Mouse (Mus musculus): ENCODE data around the gene Hagh. TPM values are rescaled to one million over a fixed set of nuclear protein-coding genes. Genes with fewer than 3 reads are reported as not detected.

The Hagh gene
- 79.2 and 129 TPM in 2 replicates for total RNA-seq (2014; rRNA removed; ENCODE audit: low replicate concordance)
- polyA plus RNA-seq (2015; fragmentation: Nextera tagmentation; extraction: Ambion mirVana), result 114 and 116 TPM in 2 replicates

DNA sequence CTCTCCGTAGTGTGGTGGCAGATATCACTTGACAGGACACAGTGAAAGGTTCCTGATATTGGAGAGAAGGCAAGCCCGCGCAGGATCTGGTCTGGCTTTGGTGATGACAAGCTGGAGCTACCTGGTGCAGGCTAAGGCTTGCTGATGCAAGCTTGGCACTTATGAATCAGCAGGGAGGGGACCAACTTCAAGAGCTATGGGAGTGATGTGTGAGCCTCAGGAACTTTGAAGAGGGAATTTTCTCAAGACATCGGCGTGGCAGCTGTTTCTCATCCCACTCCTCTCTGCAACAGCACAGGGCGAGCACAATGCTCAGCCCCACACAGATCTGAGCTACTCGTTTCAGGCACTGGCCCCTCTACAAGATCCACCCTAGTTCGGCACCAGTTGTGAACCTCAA, at the start of gene Hagh:
Hagh (plus strand) TSS at position 302 of the 400 bp plus-strand sequence.
- WGBS, result 33% methylated on average over 8 of the region's 8 CpGs
- no peaks in the 10 kb centered on the region for H3K36me3 ChIP-seq (replicated peaks; ENCODE audit: control insufficient read depth, insufficient read depth, low read length)
- H3K9ac ChIP-seq (replicated peaks; ENCODE audit: low read depth, low read length), result no peak within 1 kb of the TSS
- H3K4me1 ChIP-seq (ENCODE audit: control insufficient read depth, insufficient read depth), result peaks cover 6% of the 10 kb centered on the region; the same call in 1 of the 2 replicates
- ATAC-seq (ENCODE audit: insufficient read depth, low read depth) (no peak), DNase-seq (ENCODE audit: low spot score) (no peak)
- H3K4me3 ChIP-seq (ENCODE audit: low read depth, low read length), result no peak within 1 kb of the TSS
- H3K27me3 ChIP-seq (ENCODE audit: control insufficient read depth, insufficient read depth, low read length), result 0 out of 2 replicates have a peak, but pooled peaks cover 2% of the 10 kb centered on the region
- H3K9me3 ChIP-seq (replicated peaks; ENCODE audit: control insufficient read depth, low read length), result no peaks in the 10 kb centered on the region
- no peak for TF ChIP-seq EP300 (IDR thresholded peaks at IDR 0.05; ENCODE audit: low read depth)
- TF ChIP-seq CTCF (IDR thresholded peaks at IDR 0.05; ENCODE audit: low read depth), result no peak
- no peak within 1 kb of the TSS for H3K4me2 ChIP-seq (ENCODE audit: low read depth, low read length)
- H3K27ac ChIP-seq (ENCODE audit: low read depth), result no peak within 1 kb of the TSS

DNA sequence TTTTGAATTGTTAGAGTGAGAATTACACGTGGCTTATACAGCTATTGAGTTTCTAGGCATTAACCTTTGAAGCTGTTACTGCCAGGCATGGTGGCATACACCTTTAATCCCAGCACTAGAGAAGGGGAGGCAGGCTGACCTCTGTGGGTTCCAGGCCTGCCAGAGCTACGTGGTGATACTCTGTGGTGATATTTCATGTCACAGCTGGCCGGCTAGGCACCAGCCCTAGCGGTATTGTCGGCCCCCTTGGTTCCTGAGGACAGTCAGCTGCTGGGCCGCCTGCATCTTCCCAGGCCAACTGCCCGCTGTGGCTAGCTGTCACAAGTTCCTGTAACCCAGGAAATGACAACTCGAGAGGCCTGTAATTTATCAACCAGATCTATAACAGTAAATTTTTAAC, 47.8 kb upstream of the Hagh start:
- no peaks in the 10 kb centered on the region for H3K36me3 ChIP-seq (replicated peaks; ENCODE audit: control insufficient read depth, insufficient read depth, low read length)
- WGBS, result 58% methylated on average over 8 of the region's 8 CpGs
- H3K4me2 ChIP-seq (ENCODE audit: low read depth, low read length), result no peak overlapping the region
- H3K27me3 ChIP-seq (ENCODE audit: control insufficient read depth, insufficient read depth, low read length), result no peaks in the 10 kb centered on the region
- TF ChIP-seq EP300 (IDR thresholded peaks at IDR 0.05; ENCODE audit: low read depth), result no peak
- TF ChIP-seq CTCF (IDR thresholded peaks at IDR 0.05; ENCODE audit: low read depth), result no peak
- no peak overlapping the region for H3K9ac ChIP-seq (replicated peaks; ENCODE audit: low read depth, low read length)
- no peak overlapping the region for H3K4me3 ChIP-seq (ENCODE audit: low read depth, low read length)
- H3K9me3 ChIP-seq (replicated peaks; ENCODE audit: control insufficient read depth, low read length), result no peaks in the 10 kb centered on the region
- ATAC-seq (ENCODE audit: insufficient read depth, low read depth) (no peak), DNase-seq (ENCODE audit: low spot score) (no peak)
- no peak overlapping the region for H3K27ac ChIP-seq (ENCODE audit: low read depth)
- no peaks in the 10 kb centered on the region for H3K4me1 ChIP-seq (ENCODE audit: control insufficient read depth, insufficient read depth)

DNA sequence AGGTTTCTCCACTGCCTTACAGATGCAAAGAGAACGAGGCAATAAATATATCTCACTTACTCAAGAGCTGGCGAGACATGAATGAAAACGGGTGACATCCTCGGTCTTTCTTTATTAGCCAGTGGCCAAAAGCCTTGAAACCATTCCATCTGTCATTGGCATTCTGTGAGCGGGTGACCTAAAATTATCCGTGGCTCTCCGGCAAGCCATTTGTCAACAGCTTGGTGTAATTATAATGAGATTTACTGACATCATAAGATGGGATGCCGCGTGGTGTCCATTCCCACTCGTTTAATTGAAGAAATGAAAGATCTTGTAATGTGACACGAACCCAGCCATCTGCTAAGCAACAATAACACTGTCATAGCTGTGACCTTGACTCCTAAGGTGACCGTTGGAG, 45.2 kb upstream of the Hagh start:
- no peak overlapping the region for H3K4me2 ChIP-seq (ENCODE audit: low read depth, low read length)
- DNase-seq (ENCODE audit: low spot score) (no peak), ATAC-seq (ENCODE audit: insufficient read depth, low read depth) (no peak)
- H3K9ac ChIP-seq (replicated peaks; ENCODE audit: low read depth, low read length), result no peak overlapping the region
- no peak overlapping the region for H3K27ac ChIP-seq (ENCODE audit: low read depth)
- H3K4me3 ChIP-seq (ENCODE audit: low read depth, low read length), result no peak overlapping the region
- H3K4me1 ChIP-seq (ENCODE audit: control insufficient read depth, insufficient read depth), result no peaks in the 10 kb centered on the region
- WGBS, result 62% methylated on average over 12 of the region's 12 CpGs
- no peaks in the 10 kb centered on the region for H3K36me3 ChIP-seq (replicated peaks; ENCODE audit: control insufficient read depth, insufficient read depth, low read length)
- TF ChIP-seq CTCF (IDR thresholded peaks at IDR 0.05; ENCODE audit: low read depth) (no peak), EP300 (IDR thresholded peaks at IDR 0.05; ENCODE audit: low read depth) (no peak)
- H3K9me3 ChIP-seq (replicated peaks; ENCODE audit: control insufficient read depth, low read length), result no peaks in the 10 kb centered on the region
- H3K27me3 ChIP-seq (ENCODE audit: control insufficient read depth, insufficient read depth, low read length), result no peaks in the 10 kb centered on the region

DNA sequence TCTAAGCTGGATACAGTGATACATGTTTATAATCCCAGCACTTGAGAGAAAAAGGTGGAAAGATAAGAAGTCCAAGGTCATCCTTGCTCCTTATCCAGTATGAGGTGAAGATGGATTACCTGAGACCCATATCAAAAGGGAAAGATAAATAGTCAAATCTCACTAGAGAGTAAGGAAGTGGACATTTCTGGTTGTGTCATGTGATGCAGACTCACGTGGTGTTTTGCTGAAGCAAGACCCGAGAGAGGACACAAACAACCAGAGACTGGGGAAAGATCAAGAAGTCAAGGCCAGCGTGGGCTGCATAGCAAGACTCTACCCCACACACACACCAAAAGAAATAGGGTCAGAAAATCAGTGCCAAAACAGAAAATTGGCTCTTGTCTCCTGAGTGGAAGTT, 43.0 kb upstream of the Hagh start:
- no peak overlapping the region for H3K27ac ChIP-seq (ENCODE audit: low read depth)
- no peak for DNase-seq (ENCODE audit: low spot score)
- H3K9ac ChIP-seq (replicated peaks; ENCODE audit: low read depth, low read length), result no peak overlapping the region
- no peak overlapping the region for H3K4me2 ChIP-seq (ENCODE audit: low read depth, low read length)
- H3K4me3 ChIP-seq (ENCODE audit: low read depth, low read length), result no peak overlapping the region
- 61% methylated on average over 3 of the region's 3 CpGs for WGBS
- no peak for TF ChIP-seq CTCF (IDR thresholded peaks at IDR 0.05; ENCODE audit: low read depth)
- TF ChIP-seq EP300 (IDR thresholded peaks at IDR 0.05; ENCODE audit: low read depth), result no peak
- H3K4me1 ChIP-seq (ENCODE audit: control insufficient read depth, insufficient read depth), result no peaks in the 10 kb centered on the region
- no peak for ATAC-seq (ENCODE audit: insufficient read depth, low read depth)
- no peaks in the 10 kb centered on the region for H3K36me3 ChIP-seq (replicated peaks; ENCODE audit: control insufficient read depth, insufficient read depth, low read length)
- no peaks in the 10 kb centered on the region for H3K27me3 ChIP-seq (ENCODE audit: control insufficient read depth, insufficient read depth, low read length)
- H3K9me3 ChIP-seq (replicated peaks; ENCODE audit: control insufficient read depth, low read length), result no peaks in the 10 kb centered on the region

DNA sequence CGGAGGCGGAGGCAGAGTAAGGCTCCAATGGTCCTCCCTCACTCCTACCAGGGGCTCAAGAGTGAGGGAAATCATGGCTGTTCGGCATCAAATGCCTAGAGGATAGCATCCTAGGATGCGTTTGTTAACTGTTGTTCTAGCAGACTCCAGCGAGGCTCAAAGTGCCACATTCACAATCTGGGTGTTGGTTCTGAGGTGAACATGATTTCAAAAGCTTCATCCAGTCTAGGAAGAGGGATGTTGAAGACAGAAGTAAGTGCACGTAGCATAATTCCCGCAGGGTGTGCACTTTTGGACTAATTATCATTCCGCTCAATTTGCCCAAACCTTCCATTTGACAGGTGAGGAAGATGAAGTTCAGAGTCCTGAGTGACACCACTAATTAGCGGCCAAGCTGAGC, 41.7 kb upstream of the Hagh start:
- Histone ChIP-seq H3K9me3 (replicated peaks; ENCODE audit: control insufficient read depth, low read length) (no peaks in the 10 kb centered on the region), H3K27ac (ENCODE audit: low read depth) (no peak overlapping the region), H3K9ac (replicated peaks; ENCODE audit: low read depth, low read length) (no peak overlapping the region), H3K4me1 (ENCODE audit: control insufficient read depth, insufficient read depth) (no peaks in the 10 kb centered on the region), H3K4me2 (ENCODE audit: low read depth, low read length) (no peak overlapping the region), H3K4me3 (ENCODE audit: low read depth, low read length) (no peak overlapping the region), H3K36me3 (replicated peaks; ENCODE audit: control insufficient read depth, insufficient read depth, low read length) (no peaks in the 10 kb centered on the region), H3K27me3 (ENCODE audit: control insufficient read depth, insufficient read depth, low read length) (no peaks in the 10 kb centered on the region; the same call in 1 of the 2 replicates)
- TF ChIP-seq EP300 (IDR thresholded peaks at IDR 0.05; ENCODE audit: low read depth), result no peak
- no peak for TF ChIP-seq CTCF (IDR thresholded peaks at IDR 0.05; ENCODE audit: low read depth)
- WGBS, result 53% methylated on average over 9 of the region's 9 CpGs
- DNase-seq (ENCODE audit: low spot score) (no peak), ATAC-seq (ENCODE audit: insufficient read depth, low read depth) (no peak)

DNA sequence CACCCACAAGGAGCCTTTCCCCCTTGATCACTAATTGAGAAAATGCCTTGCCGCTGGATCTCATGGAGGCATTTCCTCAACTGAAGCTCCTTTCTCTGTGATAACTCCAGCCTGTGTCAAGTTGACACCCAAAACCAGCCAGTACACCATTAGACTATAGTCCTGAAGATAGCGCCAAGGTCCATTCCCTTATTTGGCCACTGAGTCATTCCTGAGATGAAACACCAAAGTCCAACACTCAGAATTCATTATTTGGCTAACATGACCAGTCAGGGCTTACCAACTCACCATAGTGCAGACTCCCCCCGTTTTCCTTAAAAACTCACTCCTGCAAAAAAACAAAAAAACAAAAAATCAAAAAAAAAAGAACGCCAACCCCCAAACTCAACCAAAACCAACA, 40.5 kb upstream of the Hagh start:
- H3K27me3 ChIP-seq (ENCODE audit: control insufficient read depth, insufficient read depth, low read length), result peaks cover 5% of the 10 kb centered on the region
- H3K9ac ChIP-seq (replicated peaks; ENCODE audit: low read depth, low read length), result no peak overlapping the region
- no peak overlapping the region for H3K4me2 ChIP-seq (ENCODE audit: low read depth, low read length)
- no peaks in the 10 kb centered on the region for H3K36me3 ChIP-seq (replicated peaks; ENCODE audit: control insufficient read depth, insufficient read depth, low read length)
- ATAC-seq (ENCODE audit: insufficient read depth, low read depth) (no peak), DNase-seq (ENCODE audit: low spot score) (no peak)
- H3K27ac ChIP-seq (ENCODE audit: low read depth), result no peak overlapping the region
- no peaks in the 10 kb centered on the region for H3K9me3 ChIP-seq (replicated peaks; ENCODE audit: control insufficient read depth, low read length)
- WGBS, result 80% methylated on average over 4 of the region's 4 CpGs
- H3K4me1 ChIP-seq (ENCODE audit: control insufficient read depth, insufficient read depth), result no peaks in the 10 kb centered on the region; the same call in 1 of the 2 replicates
- no peak overlapping the region for H3K4me3 ChIP-seq (ENCODE audit: low read depth, low read length)
- no peak for TF ChIP-seq EP300 (IDR thresholded peaks at IDR 0.05; ENCODE audit: low read depth)
- TF ChIP-seq CTCF (IDR thresholded peaks at IDR 0.05; ENCODE audit: low read depth), result no peak

Measured in heart, postnatal 0 days (tissue).